Mouse (Mus musculus): Measurements from ENCODE around the gene Slco3a1. TPM values are rescaled to one million over a fixed set of nuclear protein-coding genes. Genes with fewer than 3 reads are reported as not detected.

The Slco3a1 gene
- polyA plus RNA-seq, 1 experiment, result not detected

GRCm38 (mm10) chr7:74371208-74371607 lies 183.4 kb downstream of the Slco3a1 start:
- TF ChIP-seq GATA1 (IDR thresholded peaks at IDR 0.05; ENCODE audit: low read length), result no peak

GRCm38 (mm10) chr7:74369657-74370056 lies 184.9 kb downstream of the Slco3a1 start:
- TF ChIP-seq GATA1 (IDR thresholded peaks at IDR 0.05; ENCODE audit: low read length), result no peak

GRCm38 (mm10) chr7:74368256-74368980 lies 186.2 kb downstream of the Slco3a1 start:
- no peak for TF ChIP-seq GATA1 (IDR thresholded peaks at IDR 0.05; ENCODE audit: low read length)

GRCm38 (mm10) chr7:74367350-74367749 lies 187.2 kb downstream of the Slco3a1 start:
- TF ChIP-seq GATA1 (IDR thresholded peaks at IDR 0.05; ENCODE audit: low read length), result no peak

- TF ChIP-seq GATA1 (IDR thresholded peaks at IDR 0.05; ENCODE audit: low read length), result no peak
These were observed 189.0 kb downstream of the Slco3a1 start for GRCm38 (mm10) chr7:74365623-74366022.

- no peak for TF ChIP-seq GATA1 (IDR thresholded peaks at IDR 0.05; ENCODE audit: low read length)
These were observed 189.6 kb downstream of the Slco3a1 start for GRCm38 (mm10) chr7:74364956-74365355.

- TF ChIP-seq GATA1 (IDR thresholded peaks at IDR 0.05; ENCODE audit: low read length), result no peak
These were observed 191.1 kb downstream of the Slco3a1 start for GRCm38 (mm10) chr7:74363440-74363839.

GRCm38 (mm10) chr7:74361677-74362076 lies 192.9 kb downstream of the Slco3a1 start:
- TF ChIP-seq GATA1 (IDR thresholded peaks at IDR 0.05; ENCODE audit: low read length), result no peak

GRCm38 (mm10) chr7:74357027-74357426 lies 197.6 kb downstream of the Slco3a1 start:
- no peak for TF ChIP-seq GATA1 (IDR thresholded peaks at IDR 0.05; ENCODE audit: low read length)

- TF ChIP-seq GATA1 (IDR thresholded peaks at IDR 0.05; ENCODE audit: low read length), result no peak
These were observed 199.9 kb downstream of the Slco3a1 start for GRCm38 (mm10) chr7:74354527-74355256.

GRCm38 (mm10) chr7:74353707-74354468 lies 200.7 kb downstream of the Slco3a1 start:
- no peak for TF ChIP-seq GATA1 (IDR thresholded peaks at IDR 0.05; ENCODE audit: low read length)

- no peak for TF ChIP-seq GATA1 (IDR thresholded peaks at IDR 0.05; ENCODE audit: low read length)
These were observed 201.3 kb downstream of the Slco3a1 start for GRCm38 (mm10) chr7:74353240-74353639.

GRCm38 (mm10) chr7:74348318-74348890 lies 206.2 kb downstream of the Slco3a1 start:
- no peak for TF ChIP-seq GATA1 (IDR thresholded peaks at IDR 0.05; ENCODE audit: low read length)

- TF ChIP-seq GATA1 (IDR thresholded peaks at IDR 0.05; ENCODE audit: low read length), result no peak
These were observed 207.6 kb downstream of the Slco3a1 start for GRCm38 (mm10) chr7:74347026-74347425.

GRCm38 (mm10) chr7:74346451-74346850 lies 208.1 kb downstream of the Slco3a1 start:
- TF ChIP-seq GATA1 (IDR thresholded peaks at IDR 0.05; ENCODE audit: low read length), result no peak
